Mouse (Mus musculus): Measurements from ENCODE around the gene Cnga4.

GRCm38 (mm10) chr7:105374866-105375265 lies 29.5 kb upstream of the Cnga4 start, which contains the start of gene Gm5901:
- TF ChIP-seq CTCF (IDR thresholded peaks at IDR 0.05; ENCODE audit: control insufficient read depth, insufficient read depth, insufficient replicate concordance, low read depth, low read length) (no peak), POLR2A (IDR thresholded peaks at IDR 0.05; ENCODE audit: control insufficient read depth, low read depth, low read length) (peak; percentile 59; the same call in 1 of the 2 replicates)

Measured in testis, adult 2 months (tissue).